Mouse (Mus musculus) spleen, postnatal 36 days (tissue): ENCODE measurements at regions not wholly inside any gene's neighbourhood (a gene's known extent, or its start where the extent isn't known, plus 50 kb on each side); places are given as distances from the start of the nearest gene placed in this dataset.
"Not testable (repeated sequence)": the region's sequence is repeated elsewhere in the genome, so short reads cannot be mapped to it uniquely, and the experiment has no call there.

Experiments used
- DNase-seq, 2 experiments: peaks; one replicate each; pipeline ENCODE4 v3.0.0; 2022; ENCODE audit warnings: low spot score in 2 of 2, mixed read lengths in 1 of 2

DNA sequence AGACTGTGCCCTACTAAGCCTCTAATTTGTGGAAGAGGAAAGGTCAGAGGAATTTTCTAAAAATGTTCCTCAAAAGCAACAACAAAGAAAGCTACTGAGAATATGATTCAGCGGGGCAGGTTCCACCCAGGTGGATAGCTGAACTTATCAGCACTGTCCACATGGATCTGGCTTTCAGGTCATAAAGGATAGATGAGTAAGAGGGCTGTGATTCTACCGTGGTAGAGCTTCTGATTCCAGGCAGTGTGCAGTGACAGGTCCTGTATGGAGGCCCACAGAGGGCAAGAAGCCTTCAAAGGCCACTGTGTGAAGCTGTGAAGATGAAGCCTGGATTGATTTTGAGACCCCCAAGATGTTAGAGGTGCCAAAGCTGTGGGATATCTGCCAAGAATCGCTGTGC, 51.8 kb downstream of the Teddm3 start:
- not testable (repeated sequence) for DNase-seq

DNA sequence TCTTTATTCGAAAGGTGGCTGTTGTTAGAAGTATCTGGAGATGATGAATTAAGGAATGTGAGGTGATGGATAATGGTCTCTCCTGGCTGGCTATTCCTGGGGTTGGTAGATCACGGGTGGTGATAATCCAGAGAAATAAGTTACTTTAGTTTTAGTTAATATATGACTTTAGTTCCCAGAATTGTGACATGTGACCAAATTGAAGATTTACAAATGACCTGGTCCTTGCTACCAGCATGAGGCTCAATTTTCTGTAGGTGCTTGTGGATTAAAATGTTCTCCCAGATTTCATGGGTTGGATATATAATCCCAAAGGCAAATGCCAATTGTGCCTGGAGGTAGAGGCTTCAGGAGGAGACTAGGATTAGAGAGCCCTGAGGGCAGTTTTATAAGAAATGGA, 53.7 kb downstream of the Teddm3 start:
- not testable (repeated sequence) for DNase-seq

DNA sequence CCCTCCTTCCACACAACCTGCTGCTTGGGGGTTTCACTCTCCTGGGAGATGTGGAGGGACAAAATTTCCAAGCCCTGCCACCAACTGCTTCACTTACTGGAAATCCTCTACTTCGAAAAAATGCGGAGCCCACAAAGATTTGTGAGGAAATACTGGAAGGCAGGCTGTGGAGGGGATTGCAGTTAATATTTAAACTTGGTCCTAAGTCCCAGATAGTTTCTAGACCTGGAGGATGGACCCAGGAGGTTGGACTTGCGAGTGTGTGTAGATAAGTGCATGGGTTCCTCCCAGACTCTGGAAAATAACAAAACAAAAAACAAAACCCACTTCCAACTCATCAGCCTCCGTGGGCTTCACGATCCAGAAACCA, 79.0 kb downstream of the Teddm3 start:
- DNase-seq: no peak

DNA sequence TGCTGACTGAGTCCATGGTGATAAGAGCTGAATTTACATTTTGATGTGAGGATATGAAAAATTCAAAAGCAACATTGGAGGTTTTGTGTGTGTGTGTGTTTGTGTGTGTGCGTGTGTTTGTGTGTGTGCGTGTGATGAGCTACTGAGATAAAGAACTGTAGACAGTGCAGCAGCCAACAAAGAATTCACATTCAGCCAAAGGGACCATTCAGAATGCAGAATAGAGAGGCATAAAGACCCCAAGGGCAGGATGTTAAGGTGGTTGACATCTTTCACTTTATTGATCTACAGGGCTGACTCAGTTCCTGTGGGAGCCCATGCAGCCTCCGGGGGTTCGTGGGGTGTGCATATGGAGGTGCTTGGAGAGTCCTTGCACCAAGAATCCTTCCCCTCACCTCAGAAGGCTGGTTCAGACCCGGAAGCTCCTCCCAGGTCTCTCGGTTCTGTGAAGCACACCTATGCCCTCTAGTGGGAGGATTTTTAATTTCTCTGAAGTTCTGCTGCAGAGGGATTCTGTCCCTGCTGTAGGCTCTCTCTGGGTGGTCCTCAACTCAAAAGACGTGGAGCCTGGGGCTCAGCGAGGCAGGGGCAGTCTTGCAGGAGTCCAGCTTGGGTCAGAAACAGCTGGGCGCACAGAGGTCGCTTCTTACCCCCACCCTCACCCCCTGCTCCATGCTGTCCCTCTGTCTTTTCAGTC, 79.6 kb downstream of the Teddm3 start:
- not testable (repeated sequence) for DNase-seq

DNA sequence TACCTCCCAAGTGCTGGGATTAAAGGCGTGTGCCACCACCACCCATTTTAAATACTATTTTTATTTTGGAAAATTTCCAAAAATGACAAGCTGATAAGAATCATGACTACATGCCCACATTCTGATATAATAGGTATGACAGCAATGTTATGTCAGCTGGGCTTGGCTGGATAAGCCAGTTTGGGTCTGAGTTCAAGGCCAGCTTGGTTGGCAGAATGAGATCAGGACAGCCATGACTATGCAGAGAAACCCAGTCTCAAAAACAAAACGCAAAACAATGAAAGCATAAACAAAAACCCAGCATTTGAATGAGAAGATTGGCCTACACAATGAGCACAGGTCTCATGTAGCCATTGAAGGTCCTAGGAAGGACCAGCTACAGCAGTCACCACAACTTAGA, 93.6 kb downstream of the Teddm3 start:
- DNase-seq: no peak

DNA sequence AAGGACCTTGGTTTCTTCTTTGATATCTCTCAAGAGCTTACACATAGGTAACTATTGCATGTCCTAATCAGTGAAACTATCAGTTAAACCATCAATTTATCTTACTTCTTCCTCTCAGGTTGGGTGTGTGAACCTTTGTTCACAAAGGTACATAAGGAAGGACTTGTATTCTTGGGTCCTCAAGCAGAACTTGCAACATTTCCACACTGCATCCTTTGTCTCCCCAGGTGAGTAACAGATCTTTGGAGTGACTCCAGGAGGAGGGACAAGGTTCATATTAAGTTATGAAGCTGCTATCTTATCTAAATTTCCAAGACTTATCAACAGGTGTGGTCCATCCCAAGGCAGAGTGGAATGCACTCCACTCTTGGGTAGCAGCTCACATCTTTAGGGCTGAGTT, 99.0 kb downstream of the Teddm3 start:
- DNase-seq: no peak

DNA sequence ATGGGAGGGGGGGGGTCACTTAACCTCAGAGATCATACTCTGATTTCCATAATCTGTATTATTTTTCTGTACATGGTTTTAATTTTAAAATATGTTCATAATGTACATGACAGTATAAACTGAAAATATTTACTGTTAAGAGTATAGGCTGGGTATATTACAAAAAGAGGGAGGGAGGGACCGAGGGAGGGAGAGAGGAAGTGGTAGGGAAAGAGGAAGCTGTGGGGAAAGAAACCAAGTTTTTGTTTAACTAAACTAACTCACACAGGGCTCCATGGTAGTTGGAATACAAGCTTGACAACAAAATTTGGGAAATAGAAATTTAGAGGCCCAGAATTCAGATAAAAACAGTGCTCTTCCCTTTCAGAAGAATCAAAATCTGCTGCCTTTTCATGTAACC, 131.7 kb downstream of the Teddm3 start:
- not testable (repeated sequence) for DNase-seq

DNA sequence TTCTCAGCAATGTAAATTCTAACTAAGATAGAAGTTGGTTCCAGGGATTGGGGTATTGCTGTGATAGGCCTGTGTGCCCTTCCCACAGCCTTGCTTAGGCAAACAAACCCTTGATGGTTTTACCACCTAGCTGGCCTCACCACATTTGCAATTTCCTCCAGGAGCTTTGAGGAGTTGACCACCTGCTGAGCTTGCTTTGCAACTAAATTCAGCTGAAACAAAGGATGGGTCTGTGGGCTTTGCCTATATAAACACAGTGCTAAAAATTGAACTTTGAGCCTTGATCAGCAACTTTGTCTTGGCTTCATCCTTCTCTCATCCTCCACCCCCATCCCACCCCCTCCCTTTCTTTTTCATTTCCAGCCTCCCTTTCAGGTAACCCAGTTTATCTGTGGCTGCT, 148.9 kb downstream of the Teddm3 start:
- no peak for DNase-seq

DNA sequence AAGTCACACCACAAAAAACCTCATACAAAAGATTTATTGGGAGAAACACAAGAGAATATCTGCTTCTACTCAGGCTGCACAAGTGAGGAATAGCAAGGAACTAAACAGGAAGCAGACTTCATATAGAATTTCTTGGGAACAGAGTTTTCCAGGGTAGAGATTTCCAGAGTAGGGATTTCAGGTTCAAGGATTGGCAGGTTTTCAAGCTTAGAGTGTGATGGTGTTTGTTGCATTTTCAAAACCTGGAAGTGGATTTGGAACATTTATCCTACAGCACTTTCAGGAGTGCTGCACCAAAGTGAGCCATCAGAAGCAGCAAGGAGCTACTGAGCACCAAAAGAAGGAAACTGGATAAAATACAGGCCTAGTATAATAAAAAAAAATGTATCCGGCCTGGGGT, 152.7 kb downstream of the Teddm3 start:
- DNase-seq: no peak

DNA sequence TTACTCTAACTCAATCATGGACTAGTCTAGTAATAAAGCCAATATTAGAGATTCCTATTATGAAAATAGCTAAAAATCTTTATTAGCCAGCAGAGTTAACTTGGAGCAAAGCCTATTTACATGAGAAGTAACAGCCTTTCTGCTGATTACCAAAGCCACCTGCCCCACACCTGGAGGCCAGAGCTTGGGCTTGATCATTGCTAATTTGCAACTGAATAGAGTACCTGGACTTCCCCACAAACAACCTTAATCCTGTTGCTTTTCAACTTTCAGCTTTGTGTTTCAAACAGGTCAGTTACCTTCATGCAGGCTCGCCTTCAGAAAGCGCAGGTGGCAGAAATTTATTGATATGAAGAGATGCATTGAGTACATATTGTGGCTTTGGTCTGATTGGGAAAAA, 163.3 kb downstream of the Teddm3 start:
- DNase-seq: no peak

DNA sequence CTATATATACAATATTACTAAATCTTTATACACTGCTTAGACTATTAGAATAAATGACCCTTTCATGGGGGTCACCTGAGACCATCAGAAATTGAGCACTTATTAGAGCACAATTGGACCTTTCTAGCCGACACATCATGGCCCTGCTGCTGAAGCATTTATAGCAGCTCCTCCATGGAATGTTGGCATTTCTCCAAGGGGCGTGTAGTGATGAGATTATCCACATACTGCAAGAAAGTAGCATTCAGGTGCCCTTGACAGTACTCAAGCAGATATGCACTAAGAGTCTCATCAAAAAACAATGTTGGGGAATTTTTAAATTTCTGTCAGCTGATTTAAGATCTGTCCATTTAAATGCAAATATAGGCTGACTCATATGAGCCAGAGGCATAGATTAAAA, 178.4 kb downstream of the Teddm3 start:
- DNase-seq: no peak

DNA sequence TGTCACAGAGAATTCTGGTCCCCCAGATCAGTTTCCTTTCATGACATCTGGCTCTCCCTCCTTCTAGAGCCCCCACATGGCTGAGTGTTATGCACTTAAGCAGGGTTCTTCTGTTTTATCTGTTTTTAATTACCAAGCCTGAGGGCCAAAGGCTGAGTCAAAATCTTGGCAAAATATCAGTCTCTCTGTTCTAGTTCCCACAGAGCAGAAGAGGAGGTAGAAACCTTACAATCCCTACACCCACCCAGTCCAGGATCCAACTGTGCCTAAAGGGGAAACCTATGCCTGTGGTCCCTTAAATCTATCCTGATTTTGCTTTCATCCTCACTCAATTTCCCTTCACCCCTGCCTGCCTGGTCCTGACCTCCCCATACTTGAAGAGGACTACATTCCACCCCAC, 181.4 kb downstream of the Teddm3 start:
- no peak for DNase-seq

DNA sequence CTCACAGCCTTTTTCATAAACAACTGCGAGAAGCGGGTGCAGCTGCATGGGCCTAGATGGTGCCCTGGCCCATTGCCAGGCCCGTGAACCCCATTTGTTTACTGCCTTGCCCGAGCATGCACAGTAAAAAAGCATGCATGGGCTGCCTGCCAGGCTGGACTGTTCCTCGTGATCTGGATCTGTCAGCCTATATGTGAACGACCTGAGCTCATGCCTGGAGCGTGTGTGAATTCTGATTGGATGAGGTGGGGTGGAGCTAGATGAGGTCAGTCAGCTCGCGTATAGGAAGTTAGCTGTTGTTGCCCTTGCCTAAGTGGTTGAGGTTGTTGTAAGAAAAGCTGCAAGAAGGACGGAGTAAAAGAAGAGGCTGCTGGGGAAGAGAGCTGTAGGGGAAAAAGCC, 194.9 kb downstream of the Teddm3 start:
- no peak for DNase-seq

DNA sequence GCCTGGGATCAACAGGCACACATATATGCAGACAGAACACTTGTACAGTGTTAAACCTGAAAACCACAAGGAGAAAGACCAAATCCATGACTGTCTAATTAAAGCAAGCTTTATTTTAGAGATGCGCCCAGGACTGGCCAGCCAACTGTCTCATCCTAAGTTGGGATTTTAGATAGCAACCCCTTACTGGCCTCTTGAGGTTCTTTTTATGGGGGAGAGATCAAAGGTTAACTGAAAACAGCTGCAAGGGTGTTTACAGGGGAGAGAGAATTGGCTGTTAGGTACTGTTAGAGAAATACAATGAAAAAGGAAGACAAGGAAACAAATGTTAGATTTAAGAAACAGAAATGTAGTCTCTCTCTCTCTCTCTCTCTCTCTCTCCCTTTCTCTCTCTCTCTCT, 202.4 kb upstream of the Thpo start:
- DNase-seq: no peak

DNA sequence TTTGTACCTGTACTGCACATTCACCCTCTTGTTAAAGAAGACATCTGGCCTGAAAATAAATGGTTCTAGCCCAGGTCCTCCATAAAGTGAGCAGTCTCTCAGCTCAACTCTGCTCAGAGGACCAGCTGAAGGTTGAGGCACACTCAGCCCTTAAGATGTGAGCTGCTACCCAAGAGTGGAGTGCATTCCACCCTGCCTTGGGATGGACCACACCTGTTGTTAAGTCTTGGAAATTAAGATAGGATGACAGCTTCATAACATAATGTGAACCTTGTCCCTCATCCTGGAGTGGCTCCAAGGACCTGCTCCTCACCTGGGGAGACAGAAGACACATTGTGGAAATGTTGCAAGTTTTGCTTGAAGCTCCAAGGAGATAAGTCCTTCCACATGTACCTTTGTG, 200.5 kb upstream of the Thpo start:
- not testable (repeated sequence) for DNase-seq

DNA sequence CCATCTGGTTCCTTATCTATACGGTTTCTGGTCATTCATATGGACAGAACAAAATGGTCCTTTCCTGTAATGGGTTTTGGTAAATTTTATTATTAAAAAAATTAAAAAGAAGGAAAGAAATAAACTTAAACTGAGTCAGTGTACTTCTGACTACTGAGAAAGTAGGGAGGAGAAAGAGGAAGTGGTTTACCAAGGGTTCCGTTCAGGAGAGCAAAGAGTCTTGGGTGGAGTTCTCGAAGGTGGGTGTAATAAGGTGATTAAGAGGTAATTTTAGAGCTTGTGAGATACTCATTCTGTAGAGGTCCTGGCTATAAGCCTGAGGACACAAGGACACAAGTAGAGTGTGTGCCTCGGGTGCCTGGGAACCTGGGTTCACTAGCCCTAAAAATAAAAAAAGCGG, 195.7 kb upstream of the Thpo start:
- peak; percentile 16 to 26 for DNase-seq

DNA sequence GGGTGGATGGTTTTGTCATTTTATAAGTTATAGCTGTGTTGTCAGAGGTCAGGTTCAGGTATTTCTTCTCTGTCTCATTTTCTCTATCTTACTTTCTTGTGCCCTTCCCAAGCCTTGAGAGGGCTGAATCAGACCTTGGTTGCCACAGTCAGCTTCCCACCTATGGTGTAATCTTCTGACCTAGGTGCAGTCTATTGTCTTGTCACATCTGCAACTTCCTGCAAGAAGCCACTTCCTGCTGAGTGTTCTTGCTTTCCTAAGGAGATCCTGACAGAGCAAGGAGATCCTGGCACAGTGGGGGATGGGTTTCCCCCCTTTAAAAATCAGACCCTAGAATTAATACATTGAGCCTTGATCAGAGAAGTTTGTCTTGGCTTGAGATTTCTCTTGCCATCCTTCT, 191.5 kb upstream of the Thpo start:
- DNase-seq: not testable (repeated sequence)

DNA sequence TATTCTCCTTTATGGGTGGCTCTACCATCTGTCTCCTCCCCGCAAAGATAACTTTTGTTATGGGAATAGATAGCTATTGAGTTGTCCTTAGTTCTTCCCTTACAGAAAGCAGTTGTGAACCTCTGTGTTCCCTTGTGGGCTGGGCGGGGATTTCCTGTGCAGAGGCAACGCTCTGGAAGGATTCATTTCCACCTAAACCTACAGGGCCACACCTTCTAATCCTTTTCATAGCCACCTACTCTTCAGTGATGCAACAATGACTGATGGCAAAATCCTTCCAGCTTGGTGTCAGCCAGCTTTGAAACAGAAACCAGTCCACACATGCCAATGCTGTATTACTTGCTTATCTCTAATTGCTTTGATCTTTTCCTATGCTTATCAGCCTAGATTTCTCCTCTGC, 176.6 kb upstream of the Thpo start:
- DNase-seq: not testable (repeated sequence)

DNA sequence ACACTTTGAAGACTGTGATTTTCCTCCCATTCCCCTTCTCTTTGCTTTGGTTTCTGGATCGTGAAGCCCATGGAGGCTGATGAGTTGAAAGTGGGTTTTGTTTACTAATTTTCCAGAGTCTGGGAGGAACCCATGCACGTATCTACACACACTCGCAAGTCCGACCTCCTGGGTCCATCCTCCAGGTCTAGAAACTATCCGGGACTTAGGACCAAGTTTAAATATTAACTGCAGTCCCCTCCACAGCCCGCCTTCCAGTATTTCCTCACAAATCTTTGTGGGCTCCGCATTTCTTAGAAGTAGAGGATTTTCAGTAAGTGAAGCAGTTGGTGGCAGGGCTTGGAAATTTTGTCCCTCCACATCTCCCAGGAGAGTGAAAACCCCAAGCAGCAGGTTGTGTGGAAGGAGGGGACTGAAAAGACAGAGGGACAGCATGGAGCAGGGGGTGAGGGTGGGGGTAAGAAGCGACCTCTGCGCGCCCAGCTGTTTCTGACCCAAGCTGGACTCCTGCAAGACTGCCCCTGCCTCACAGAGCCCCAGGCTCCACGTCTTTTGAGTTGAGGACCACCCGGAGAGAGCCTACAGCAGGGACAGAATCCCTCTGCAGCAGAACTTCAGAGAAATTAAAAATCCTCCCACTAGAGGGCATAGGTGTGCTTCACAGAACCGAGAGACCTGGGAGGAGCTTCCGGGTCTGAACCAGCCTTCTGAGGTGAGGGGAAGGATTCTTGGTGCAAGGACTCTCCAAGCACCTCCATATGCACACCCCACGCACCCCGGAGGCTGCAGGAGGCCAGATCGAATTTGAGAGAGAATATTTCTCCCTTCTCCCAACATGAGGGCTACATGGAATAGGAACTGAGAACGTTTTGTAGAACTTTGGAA, 174.4 kb upstream of the Thpo start:
- not testable (repeated sequence) for DNase-seq

DNA sequence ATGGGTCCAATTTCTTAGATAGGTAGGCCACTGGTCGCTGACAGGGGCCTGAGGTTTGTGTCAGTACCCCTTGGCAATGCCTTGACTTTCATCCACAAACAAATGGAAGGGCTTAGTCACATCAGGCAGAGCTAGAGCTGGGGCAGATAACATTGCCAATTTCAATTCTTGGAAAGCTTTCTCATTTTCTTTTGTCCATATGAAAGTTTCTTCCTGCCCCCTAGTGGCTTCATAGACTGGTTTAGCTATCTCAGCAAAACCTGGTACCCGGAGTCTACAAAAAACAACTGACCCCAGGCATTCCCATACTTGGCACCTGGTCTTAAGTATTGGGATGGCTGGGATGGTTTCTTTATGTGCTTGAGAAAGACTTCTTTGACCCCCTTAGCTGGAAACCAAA, 161.4 kb upstream of the Thpo start:
- no peak for DNase-seq

DNA sequence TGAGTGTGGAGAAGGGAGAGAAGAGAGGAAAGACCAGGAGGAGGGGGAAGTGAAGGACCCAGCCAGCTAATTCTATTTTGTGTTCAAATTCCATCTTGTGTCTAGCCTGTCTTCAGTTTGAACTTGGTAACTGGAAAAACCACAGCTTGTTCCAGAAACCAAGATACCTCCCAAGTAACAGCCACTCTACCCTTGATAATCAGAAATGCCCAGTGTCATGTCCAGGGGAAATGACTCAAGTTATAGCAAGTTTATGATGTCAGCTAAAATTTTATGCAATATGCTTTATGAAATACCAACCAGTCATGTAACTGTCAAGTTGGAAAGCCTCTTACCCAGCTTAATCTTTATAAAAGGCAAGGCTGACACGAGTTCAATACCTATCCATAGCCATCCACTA, 137.4 kb upstream of the Thpo start:
- no peak for DNase-seq

DNA sequence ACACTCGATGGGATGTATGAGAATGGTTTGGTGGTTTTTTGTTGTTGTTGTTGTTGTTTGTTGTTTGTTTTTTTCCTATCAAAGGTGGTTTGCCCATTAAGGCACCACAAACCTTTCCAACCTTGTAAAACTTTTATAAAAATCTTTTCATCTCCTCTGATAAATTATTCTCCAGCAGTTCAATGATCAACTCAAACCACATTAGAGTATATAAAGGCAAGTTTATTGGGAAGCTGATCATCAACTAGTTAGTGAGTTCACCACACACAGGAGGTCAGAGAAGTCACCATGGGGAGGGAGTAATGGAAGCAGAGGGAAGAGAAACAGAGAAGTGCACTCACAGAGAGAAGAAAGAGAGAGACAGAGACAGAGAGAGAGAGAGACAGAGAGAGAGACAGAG, 132.5 kb upstream of the Thpo start:
- no peak for DNase-seq

DNA sequence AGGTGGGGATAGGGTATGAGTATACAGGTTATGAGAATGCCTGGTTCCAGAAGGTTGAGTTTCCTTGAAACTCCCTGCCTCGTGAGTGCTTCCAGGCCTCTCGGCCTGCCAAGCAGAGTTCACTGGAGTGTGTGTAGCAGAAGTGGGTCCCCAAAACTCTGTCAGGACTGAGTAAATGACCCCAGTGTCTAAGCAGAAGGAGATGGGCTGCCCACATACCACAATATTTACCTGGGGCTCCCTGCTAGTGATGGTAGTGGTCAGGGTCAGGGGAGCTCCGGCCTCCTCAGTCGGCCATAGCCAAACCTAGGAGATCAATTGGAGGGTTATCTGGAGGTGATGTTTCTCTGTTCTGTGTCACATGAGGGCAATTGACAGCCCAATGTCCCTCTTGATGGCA, 126.9 kb upstream of the Thpo start:
- no peak for DNase-seq
